Mouse (Mus musculus): ENCODE data around the gene Ldlrad3.

The Ldlrad3 gene

GRCm38 (mm10) chr2:102038895-102039667 is 147.1 kb downstream of the Ldlrad3 start:
- in situ Hi-C loops (cut with MboI, MseI), result no loop called here

- in situ Hi-C loops (cut with MboI, MseI), result no loop called here
These were observed 147.8 kb downstream of the Ldlrad3 start for GRCm38 (mm10) chr2:102038229-102038894.

DNA sequence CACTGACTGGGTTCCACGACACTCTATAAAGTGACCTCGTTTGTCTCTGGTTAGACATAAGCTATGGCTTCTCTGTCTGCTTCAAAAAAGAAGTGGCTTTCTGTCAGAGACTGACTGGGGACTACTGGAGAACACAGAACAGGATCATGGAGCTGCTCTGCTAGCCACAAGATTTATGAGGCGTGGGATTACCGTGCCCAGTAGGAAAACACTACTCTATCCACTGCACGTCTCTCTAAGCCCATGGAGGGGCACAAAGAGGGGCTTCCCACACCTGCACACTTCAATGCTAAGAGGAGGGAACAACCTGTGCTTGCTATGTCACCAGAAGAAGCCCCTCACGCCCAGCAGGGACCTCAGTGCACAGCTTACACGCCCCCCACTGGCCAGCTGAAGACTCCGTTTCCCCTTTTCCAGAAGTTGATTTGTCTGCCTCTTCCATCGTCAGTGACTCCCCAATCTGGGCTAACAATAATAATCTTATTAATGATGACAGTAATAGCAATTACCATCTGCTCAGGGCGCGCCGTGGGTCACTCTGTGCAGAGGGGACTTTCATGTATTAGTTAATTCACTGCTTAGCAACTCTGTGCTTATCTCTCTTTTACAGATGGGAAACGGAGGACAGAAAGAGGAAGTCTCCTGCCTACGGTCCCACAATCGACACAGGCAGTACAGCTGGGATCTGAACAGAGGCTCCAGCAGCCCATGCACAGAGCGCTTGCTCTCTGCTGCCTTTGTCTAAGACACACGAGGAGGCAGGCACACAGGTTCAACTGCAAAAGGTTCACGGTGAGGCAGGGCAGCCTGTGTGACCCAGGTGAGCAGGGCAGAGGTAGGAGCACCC is 149.3 kb downstream of the Ldlrad3 start:
- in situ Hi-C loops (cut with MboI, MseI), result no loop called here

GRCm38 (mm10) chr2:102034513-102034879 is 151.7 kb downstream of the Ldlrad3 start:
- in situ Hi-C loops (cut with MboI, MseI), result no loop called here

- in situ Hi-C loops (cut with MboI, MseI), result no loop called here
These were observed 152.2 kb downstream of the Ldlrad3 start for GRCm38 (mm10) chr2:102033818-102034512.

- in situ Hi-C loops (cut with MboI, MseI), result no loop called here
These were observed 153.4 kb downstream of the Ldlrad3 start for GRCm38 (mm10) chr2:102032713-102033343.

GRCm38 (mm10) chr2:102030652-102031051 is 155.5 kb downstream of the Ldlrad3 start:
- in situ Hi-C loops (cut with MboI, MseI), result no loop called here

DNA sequence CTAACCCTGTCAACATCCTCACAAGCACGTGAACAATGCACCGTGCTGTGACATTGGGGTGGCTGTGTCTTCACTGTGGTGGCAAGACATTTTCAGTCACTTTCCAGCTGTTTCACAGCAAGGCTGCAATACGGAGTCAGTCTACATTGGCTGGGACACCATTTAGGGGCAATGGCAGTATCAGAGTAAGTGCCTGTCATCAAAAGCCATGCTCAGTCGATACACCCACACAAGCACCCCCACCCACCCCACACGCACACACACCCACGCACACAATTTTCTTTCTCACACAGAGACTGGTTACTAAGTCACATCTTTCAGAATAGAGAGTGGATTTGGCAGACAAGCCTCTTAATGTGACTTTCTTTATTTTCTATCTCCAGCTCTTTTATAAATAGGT is 156.0 kb downstream of the Ldlrad3 start:
- in situ Hi-C loops (cut with MboI, MseI), result no loop called here

DNA sequence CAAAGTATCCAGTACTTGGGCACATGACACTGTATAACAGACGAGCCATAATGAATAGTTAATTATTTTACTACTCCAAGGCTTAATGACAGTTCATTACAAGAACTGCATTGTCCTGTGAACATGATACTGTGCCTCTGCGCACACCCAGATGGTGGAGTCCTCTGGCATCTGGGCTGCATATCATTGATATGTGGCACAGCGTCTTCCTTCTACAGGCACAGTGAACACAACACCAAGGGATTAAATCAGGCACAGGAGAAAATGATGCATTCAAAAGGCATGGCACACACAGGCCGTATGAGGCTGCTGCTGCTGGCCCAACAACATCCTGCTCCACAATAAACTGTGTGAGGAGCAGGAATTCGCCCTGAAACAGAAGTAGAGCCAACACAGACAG is 156.5 kb downstream of the Ldlrad3 start:
- in situ Hi-C loops (cut with MboI, MseI), result no loop called here

DNA sequence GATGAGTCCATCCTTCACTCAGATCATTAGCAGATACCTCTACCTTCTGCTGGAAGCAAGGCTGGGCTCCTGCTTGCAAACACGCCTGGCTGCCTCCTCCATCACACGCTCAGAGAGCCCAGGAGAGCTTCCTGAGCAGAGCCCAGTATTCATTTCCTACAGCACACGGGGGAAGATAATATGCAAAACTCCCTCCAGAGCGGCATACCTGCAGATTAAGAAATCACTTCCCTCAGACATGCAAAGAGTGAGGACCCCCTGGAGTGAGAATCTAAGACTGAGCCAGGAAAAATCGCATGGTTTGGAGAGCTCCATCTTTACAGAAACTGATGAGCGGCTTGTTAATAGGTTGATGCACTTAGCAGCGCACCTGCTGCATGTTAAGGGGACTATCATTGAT is 158.9 kb downstream of the Ldlrad3 start:
- in situ Hi-C loops (cut with MboI, MseI), result no loop called here

GRCm38 (mm10) chr2:102026156-102026555 is 160.0 kb downstream of the Ldlrad3 start:
- in situ Hi-C loops (cut with MboI, MseI), result no loop called here

DNA sequence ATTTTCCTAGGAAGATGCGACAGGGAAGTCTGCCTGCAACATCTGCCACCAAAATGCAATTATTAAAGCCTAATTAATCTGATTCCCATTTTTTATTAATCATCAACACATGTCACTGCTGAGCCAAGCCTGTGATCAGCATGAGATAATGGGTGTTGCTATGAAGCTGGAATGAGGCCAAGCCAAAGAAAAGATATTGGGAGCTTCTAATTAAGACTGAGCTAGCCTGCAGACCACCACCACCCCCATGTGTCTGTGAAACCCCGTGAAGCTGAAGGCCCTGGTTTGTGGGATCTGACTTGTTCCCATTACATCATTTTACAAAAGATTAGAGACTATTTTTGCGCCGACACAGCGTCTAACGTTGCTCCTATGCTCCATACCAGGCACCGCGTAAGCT is 161.7 kb downstream of the Ldlrad3 start:
- in situ Hi-C loops (cut with MboI, MseI), result no loop called here

- in situ Hi-C loops (cut with MboI, MseI), result no loop called here
These were observed 164.7 kb downstream of the Ldlrad3 start for GRCm38 (mm10) chr2:102021371-102022084.

DNA sequence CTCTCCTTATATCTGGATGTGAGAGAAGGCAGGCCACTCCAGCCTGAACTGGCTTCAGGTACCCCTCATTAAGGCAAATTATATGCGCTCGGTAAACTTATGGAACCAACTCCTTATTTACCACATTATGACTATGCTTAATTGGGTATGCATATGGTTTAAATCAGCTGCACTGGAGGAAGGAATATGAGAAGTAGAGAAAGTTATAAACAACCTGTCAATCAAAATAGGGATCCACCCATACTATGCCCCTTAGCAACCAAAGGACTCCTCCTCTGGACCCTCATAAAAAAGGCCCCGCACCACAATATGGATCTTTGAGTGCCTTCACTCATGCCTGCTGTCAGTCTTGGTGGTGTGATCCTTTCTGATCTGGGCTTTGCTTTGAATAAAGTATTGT is 165.6 kb downstream of the Ldlrad3 start:
- in situ Hi-C loops (cut with MboI, MseI), result no loop called here

DNA sequence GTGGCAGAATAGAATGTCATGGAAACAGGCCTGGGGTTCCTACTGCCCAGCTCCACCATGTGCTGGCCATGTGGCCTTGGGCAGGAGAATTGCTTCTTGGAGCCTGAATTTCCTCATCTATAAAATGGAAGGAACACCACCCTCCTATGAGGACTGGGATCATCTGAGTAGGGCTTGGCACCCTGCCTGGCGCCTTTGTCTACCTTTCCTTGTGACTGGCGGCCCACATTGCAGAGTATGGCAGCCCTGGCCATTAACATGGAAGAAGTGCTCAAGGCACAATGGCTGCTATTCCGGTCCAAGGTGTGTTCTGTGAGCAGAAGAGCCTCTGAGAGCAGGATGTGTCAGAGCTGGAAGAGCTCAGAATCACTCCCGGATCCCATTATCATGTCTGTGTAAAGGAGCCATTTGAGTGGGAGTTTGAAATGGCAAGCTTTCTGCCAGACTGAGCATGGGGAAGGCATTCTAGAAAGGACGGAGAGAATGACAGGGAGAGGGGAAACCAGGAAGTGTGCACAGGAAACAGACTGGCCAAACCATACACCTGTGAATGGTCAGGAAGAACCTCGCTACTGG is 171.6 kb downstream of the Ldlrad3 start:
- in situ Hi-C loops (cut with MboI, MseI), result loop anchor here (10.0 kb wide), 1 partner anchor 1380 kb away; no protein-coding TSS in a partner anchor

GRCm38 (mm10) chr2:102011311-102011975 is 174.7 kb downstream of the Ldlrad3 start:
- in situ Hi-C loops (cut with MboI, MseI), result loop anchor here (10.0 kb wide), 1 partner anchor 1383 kb away; no protein-coding TSS in a partner anchor

GRCm38 (mm10) chr2:102009766-102010265 is 176.4 kb downstream of the Ldlrad3 start:
- in situ Hi-C loops (cut with MboI, MseI), result loop anchor here (10.0 kb wide), 1 partner anchor 1385 kb away; no protein-coding TSS in a partner anchor

DNA sequence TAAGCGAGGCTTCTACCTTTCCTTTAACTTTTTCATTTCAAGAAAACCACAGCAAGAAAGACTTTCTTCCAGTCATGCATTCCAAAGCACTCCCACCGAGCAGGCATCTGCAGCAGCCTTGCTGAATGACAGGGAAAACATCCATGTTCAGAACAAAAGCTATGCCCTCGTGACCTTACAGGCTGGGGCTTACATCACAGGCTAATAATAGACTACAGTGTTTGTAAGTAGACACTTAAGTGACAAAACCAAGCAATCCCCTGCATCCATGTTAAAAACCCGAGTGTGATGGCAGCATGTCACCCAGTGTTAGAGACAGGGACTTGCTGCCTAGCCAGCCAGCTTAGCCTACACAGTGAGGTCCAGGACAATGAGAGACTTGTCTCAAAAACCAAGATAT is 180.0 kb downstream of the Ldlrad3 start:
- in situ Hi-C loops (cut with MboI, MseI), result no loop called here

- in situ Hi-C loops (cut with MboI, MseI), result no loop called here
These were observed 180.7 kb downstream of the Ldlrad3 start for GRCm38 (mm10) chr2:102005377-102006007.

Data from T-helper 1 cell (primary cell).